ENCODE assay signal across 8 mouse cellular contexts in the genomic region with DNA sequence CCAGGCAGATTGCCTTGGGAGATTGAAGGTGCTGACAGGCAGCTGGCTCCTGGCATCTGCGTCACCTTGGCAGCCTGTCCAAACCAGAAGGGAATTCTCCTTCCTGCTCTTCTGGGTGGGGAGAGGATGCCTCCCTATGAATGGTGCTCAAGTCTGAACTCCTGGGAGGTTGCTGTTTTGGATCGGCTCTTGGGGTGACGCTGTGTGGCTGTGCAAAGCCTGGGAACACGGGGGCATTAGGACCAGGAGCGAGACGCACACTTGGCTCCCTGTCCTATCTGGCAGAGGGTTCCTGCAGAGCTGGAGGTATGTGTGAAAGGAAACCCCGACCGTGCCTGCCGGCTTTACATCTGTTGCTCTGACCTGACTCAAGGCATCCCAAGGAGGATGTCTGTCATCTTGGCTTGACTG. TPM values are rescaled to one million over a fixed set of nuclear protein-coding genes. Genes with fewer than 3 reads are reported as not detected.
DNase-seq lines count a peak whose midpoint lies in the region; ATAC-seq lines count a peak whose summit lies in the region.

A gene (plus strand): TSS at position 309 of the 411 bp plus-strand sequence.

- H3K9me3 ChIP-seq in hindbrain, embryonic 16.5 days (ENCODE audit: control insufficient read depth, low read length) = no peaks in the 10 kb centered on the region

- peak; percentile 81 for DNase-seq in left cerebral cortex, postnatal 4 days
- DNase-seq in left cerebral cortex, adult 11 months (ENCODE audit: low spot score) = no peak
- DNase-seq in cerebellum, adult 8-10 months = peak; percentile 89
- peak; percentile 53 to 68 for DNase-seq in gastrocnemius, adult 8-10 months (ENCODE audit: low spot score in 2 of 2)
- peak; percentile 70 for DNase-seq in lung, postnatal 10 days
- DNase-seq in c-Kit-positive CD71-positive TER-119-positive erythroid progenitor cells, embryonic 14.5 days (ENCODE audit: low spot score) = no peak

- no peaks in the 10 kb centered on the region for H3K36me3 ChIP-seq in hindbrain, embryonic 16.5 days (ENCODE audit: control insufficient read depth, insufficient read depth, low read length)

- H3K4me2 ChIP-seq in hindbrain, embryonic 16.5 days (ENCODE audit: low read length) = peak within 1 kb of the TSS; percentile 28

- peak; percentile 68 for ATAC-seq in hindbrain, embryonic 16.5 days
- no peak for ATAC-seq in megakaryocyte-erythroid progenitor cell, adult 5-6 weeks (replicated peaks; ENCODE audit: low FRiP score, low TSS enrichment, poor library complexity, severe bottlenecking)

- 8% methylated on average over 9 of the region's 9 CpGs for WGBS in hindbrain, embryonic 16.5 days

- H3K27me3 ChIP-seq in hindbrain, embryonic 16.5 days (replicated peaks; ENCODE audit: control insufficient read depth, insufficient read depth, low read length) = no peaks in the 10 kb centered on the region

- peak within 1 kb of the TSS; percentile 28 for H3K9ac ChIP-seq in hindbrain, embryonic 16.5 days (ENCODE audit: low read depth, low read length)

- intact Hi-C loops in left cerebral cortex, postnatal 4 days (cut with DNase I) = no loop called here

- peaks cover 12% of the 10 kb centered on the region for H3K4me1 ChIP-seq in hindbrain, embryonic 16.5 days (ENCODE audit: control insufficient read depth, insufficient read depth, low read depth, low read length)

- no peak within 1 kb of the TSS for H3K27ac ChIP-seq in hindbrain, embryonic 16.5 days (ENCODE audit: low read depth, low read length)

- no peak within 1 kb of the TSS for H3K4me3 ChIP-seq in hindbrain, embryonic 16.5 days (ENCODE audit: low read length)

RNA-seq across cellular contexts. Expression of the gene that starts here (rescaled TPM):
- total RNA-seq in left cerebral cortex, postnatal 4 days (2021) = under 1 TPM; 0.74 to 0.78 TPM
- 10 to 100 TPM in 1 of 4 experiments, 1 to 10 TPM in 3; 3.9 to 14.4 (median 7.8) TPM for total RNA-seq in gastrocnemius, adult 8-10 months (2022)
- 1.1 and 1.4 TPM in 2 replicates for polyA plus RNA-seq in hindbrain, embryonic 16.5 days (2015; fragmentation: Nextera tagmentation; extraction: Ambion mirVana)
- total RNA-seq in megakaryocyte-erythroid progenitor cell, adult 5-6 weeks (2014; fragmentation: Nextera tagmentation) = not detected in 2 replicates
- not detected in 2 replicates for total RNA-seq in megakaryocyte-erythroid progenitor cell, adult 5-6 weeks (2017)

Comparison
In these comparisons a context has a peak if more than half of its experiments do, and no peak if none do; other contexts are left out.
1. Peak in DNase-seq in left cerebral cortex, postnatal 4 days; RNA of the gene not detected or under 1 TPM.
2. DNase-seq: peak in cerebellum, adult 8-10 months (single experiment), gastrocnemius, adult 8-10 months (2 of 2) and lung, postnatal 10 days (single experiment); none in left cerebral cortex, adult 11 months (single experiment) and c-Kit-positive CD71-positive TER-119-positive erythroid progenitor cells, embryonic 14.5 days (single experiment).